Mouse (Mus musculus) E14TG2a.4 (cell line): ENCODE data around the gene Fars2.

Source experiments
- CTCF ChIP-seq: conservative IDR thresholded peaks from 2 replicates; pipeline ENCODE4 v1.5.1; 2014; ENCODE audit warnings: low read length
- NANOG ChIP-seq: IDR thresholded peaks from 2 replicates; pipeline ENCODE4 v1.6.1; 2014; ENCODE audit warnings: borderline replicate concordance, low read length, mixed read lengths
- POU5F1 ChIP-seq: IDR thresholded peaks from 2 replicates; pipeline ENCODE4 v1.6.1; 2014; ENCODE audit warnings: low read length, borderline replicate concordance

DNA sequence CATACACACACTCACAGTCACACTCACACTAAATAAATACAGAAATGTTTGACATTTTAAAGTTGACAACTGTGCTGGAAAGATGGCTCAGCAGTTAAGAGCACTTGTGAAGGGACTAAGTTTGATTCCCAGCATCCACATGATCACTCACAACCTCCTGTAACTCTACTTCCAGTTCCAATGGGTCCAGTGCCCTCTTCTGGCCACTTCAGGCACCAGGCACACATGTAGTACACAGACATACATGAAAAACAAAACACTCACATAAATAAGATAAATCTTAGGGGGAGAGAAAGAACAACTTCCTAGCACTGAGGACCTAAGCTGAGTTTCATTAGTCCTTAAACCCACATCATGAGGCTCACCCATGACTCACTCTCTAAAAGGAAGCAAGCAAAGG, 302.1 kb downstream of the Fars2 start:
- peak; percentile 16; the same call in 1 of the 2 replicates for TF ChIP-seq CTCF
- no peak for TF ChIP-seq POU5F1
- TF ChIP-seq NANOG: no peak
